Comparison of ENCODE assay signal across 8 mouse cellular contexts in the genomic region with DNA sequence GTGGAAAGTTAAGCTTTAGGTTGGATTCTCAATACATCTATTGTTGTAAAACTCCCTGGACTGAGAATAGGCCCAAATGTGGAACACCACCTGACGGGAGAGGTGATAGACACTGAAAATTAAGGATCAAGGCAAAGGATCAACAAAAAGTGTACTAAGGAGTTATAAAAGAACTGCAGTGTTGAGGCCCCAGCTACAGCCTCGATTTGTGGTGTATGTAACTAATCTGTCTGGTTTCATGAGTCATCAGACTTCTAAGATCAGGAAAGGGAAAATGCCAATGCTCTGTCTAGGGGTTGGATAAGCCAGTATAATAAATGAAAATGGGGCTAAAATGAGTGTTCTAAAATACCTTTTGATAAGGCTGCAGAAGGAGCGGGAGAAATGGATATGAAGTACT. TPM values are rescaled to one million over a fixed set of nuclear protein-coding genes. Genes with fewer than 3 reads are reported as not detected.
DNase-seq lines count a peak whose midpoint lies in the region; ATAC-seq and TF ChIP-seq lines count a peak whose summit lies in the region.

No protein-coding gene starts in this region.

- H3K36me3 ChIP-seq in heart, embryonic 12.5 days: peaks cover 4% of the 10 kb centered on the region; the same call in 1 of the 2 replicates
- peaks cover 6% of the 10 kb centered on the region for H3K36me3 ChIP-seq in ES-Bruce4 (ENCODE audit: control insufficient read depth, insufficient read depth, low read length, poor library complexity, severe bottlenecking)
- H3K36me3 ChIP-seq in forebrain, embryonic 12.5 days (replicated peaks): no peaks in the 10 kb centered on the region; the same call in 1 of the 2 replicates
- H3K36me3 ChIP-seq in liver, embryonic 16.5 days (ENCODE audit: control insufficient read depth, insufficient read depth): no peaks in the 10 kb centered on the region

- TF ChIP-seq POLR2A in ES-Bruce4 (IDR thresholded peaks at IDR 0.05; ENCODE audit: insufficient read depth, low read length): no peak

- H3K27me3 ChIP-seq in heart, embryonic 12.5 days (replicated peaks): no peaks in the 10 kb centered on the region
- no peaks in the 10 kb centered on the region for H3K27me3 ChIP-seq in ES-Bruce4 (ENCODE audit: control insufficient read depth, insufficient read depth, low read length, poor library complexity, severe bottlenecking)
- H3K27me3 ChIP-seq in forebrain, embryonic 12.5 days: no peaks in the 10 kb centered on the region
- H3K27me3 ChIP-seq in liver, embryonic 16.5 days (ENCODE audit: control insufficient read depth, insufficient read depth, low read depth, low read length): no peaks in the 10 kb centered on the region

- WGBS in heart, embryonic 12.5 days: 15% methylated on average over 3 of the region's 3 CpGs
- 30% methylated on average over 3 of the region's 3 CpGs for WGBS in forebrain, embryonic 12.5 days
- 13% methylated on average over 3 of the region's 3 CpGs for WGBS in liver, embryonic 16.5 days (ENCODE audit: insufficient replicate concordance)

- H3K4me1 ChIP-seq in heart, embryonic 12.5 days (replicated peaks): peaks cover 14% of the 10 kb centered on the region; the same call in 1 of the 2 replicates
- no peaks in the 10 kb centered on the region for H3K4me1 ChIP-seq in ES-Bruce4 (ENCODE audit: control insufficient read depth, insufficient read depth, low read length)
- peaks cover 31% of the 10 kb centered on the region for H3K4me1 ChIP-seq in forebrain, embryonic 12.5 days
- H3K4me1 ChIP-seq in liver, embryonic 16.5 days (ENCODE audit: control insufficient read depth, low read depth, low read length): peaks cover 22% of the 10 kb centered on the region

- peak overlapping the region; percentile 95 for H3K9ac ChIP-seq in heart, embryonic 12.5 days
- peak overlapping the region; percentile 93 for H3K9ac ChIP-seq in ES-Bruce4 (ENCODE audit: low read depth, poor library complexity, severe bottlenecking)
- H3K9ac ChIP-seq in forebrain, embryonic 12.5 days: peak overlapping the region; percentile 98
- H3K9ac ChIP-seq in liver, embryonic 16.5 days (ENCODE audit: low read depth, low read length): peak overlapping the region; percentile 92

- no peak for TF ChIP-seq CTCF in ES-Bruce4 (IDR thresholded peaks at IDR 0.05; ENCODE audit: low read depth, low read length)

- intact Hi-C loops in heart, postnatal 14 days (cut with DNase I): loop anchor here (5.0 kb wide), 1 partner anchor 37 kb away; no protein-coding TSS in a partner anchor

- peak overlapping the region; percentile 100 for H3K27ac ChIP-seq in heart, embryonic 12.5 days (ENCODE audit: poor library complexity, severe bottlenecking)
- peak overlapping the region; percentile 82 for H3K27ac ChIP-seq in ES-Bruce4 (ENCODE audit: insufficient read depth, low read length)
- H3K27ac ChIP-seq in forebrain, embryonic 12.5 days: peak overlapping the region; percentile 100; the same call in 1 of the 2 replicates
- H3K27ac ChIP-seq in liver, embryonic 16.5 days (ENCODE audit: low read length): peak overlapping the region; percentile 100

- H3K9me3 ChIP-seq in heart, embryonic 12.5 days (replicated peaks): no peaks in the 10 kb centered on the region
- H3K9me3 ChIP-seq in ES-Bruce4 (replicated peaks; ENCODE audit: control insufficient read depth, insufficient read depth, low read length, poor library complexity, severe bottlenecking): no peaks in the 10 kb centered on the region
- no peaks in the 10 kb centered on the region for H3K9me3 ChIP-seq in forebrain, embryonic 12.5 days
- no peaks in the 10 kb centered on the region for H3K9me3 ChIP-seq in liver, embryonic 16.5 days (replicated peaks; ENCODE audit: control insufficient read depth, low read length)

- H3K4me3 ChIP-seq in heart, embryonic 12.5 days: peak overlapping the region; percentile 76
- H3K4me3 ChIP-seq in ES-Bruce4 (ENCODE audit: low read depth, low read length): peak overlapping the region; percentile 80; the same call in 1 of the 2 replicates
- H3K4me3 ChIP-seq in forebrain, embryonic 12.5 days (replicated peaks): peak overlapping the region; percentile 88
- peak overlapping the region; percentile 90 for H3K4me3 ChIP-seq in liver, embryonic 16.5 days (ENCODE audit: low read depth, low read length)

- TF ChIP-seq EP300 in ES-Bruce4 (IDR thresholded peaks at IDR 0.05; ENCODE audit: insufficient read depth, low read depth, low read length): no peak

- ATAC-seq in heart, embryonic 12.5 days (ENCODE audit: insufficient number of reproducible peaks, low FRiP score): no peak
- no peak for ATAC-seq in forebrain, embryonic 12.5 days (ENCODE audit: low FRiP score)
- ATAC-seq in liver, embryonic 16.5 days (ENCODE audit: low read depth): no peak
- ATAC-seq in activated CD4-positive, CD25-positive, alpha-beta regulatory T cell, adult 4 months: no peak

- peak overlapping the region; percentile 92 for H3K4me2 ChIP-seq in heart, embryonic 12.5 days
- H3K4me2 ChIP-seq in forebrain, embryonic 12.5 days: peak overlapping the region; percentile 92
- peak overlapping the region; percentile 77 for H3K4me2 ChIP-seq in liver, embryonic 16.5 days (ENCODE audit: low read depth, low read length)

- no peak for DNase-seq in heart, postnatal 14 days
- no peak for DNase-seq in layer of hippocampus, postnatal 36 days
- DNase-seq in spleen, adult 18-20 months: no peak

RNA-seq across cellular contexts. Expression of gene Setd5, which starts 1.9 kb away (rescaled TPM):
- 61.0 and 62.9 TPM in 2 replicates for polyA plus RNA-seq in heart, embryonic 12.5 days (2016; fragmentation: Nextera tagmentation; extraction: Ambion mirVana)
- total RNA-seq in heart, postnatal 14 days (2021): 10 to 100 TPM; 54.2 to 55.8 TPM
- 228 and 233 TPM in 2 replicates for polyA plus RNA-seq in ES-Bruce4 (2011; ENCODE audit: insufficient read depth, insufficient read length, low read depth, missing spikeins)
- polyA plus RNA-seq in forebrain, embryonic 12.5 days (2016; fragmentation: Nextera tagmentation; extraction: Ambion mirVana): 63.9 and 64.1 TPM in 2 replicates
- polyA plus RNA-seq in liver, embryonic 16.5 days (2015; fragmentation: Nextera tagmentation; extraction: Ambion mirVana): 18.4 and 20.1 TPM in 2 replicates
- total RNA-seq in layer of hippocampus, postnatal 36 days (2021): 100 to 1,000 TPM; 103 to 117 TPM
- polyA plus RNA-seq in activated CD4-positive, CD25-positive, alpha-beta regulatory T cell, adult 4 months (2017; shearing (Covaris generic)): 10 to 100 TPM; 31.1 to 33.0 TPM

RNA-seq across cellular contexts. Expression of gene Thumpd3, which starts 29.2 kb away (rescaled TPM):
- polyA plus RNA-seq in heart, embryonic 12.5 days (2016; fragmentation: Nextera tagmentation; extraction: Ambion mirVana): 41.5 and 46.5 TPM in 2 replicates
- 10 to 100 TPM; 17.8 to 18.1 TPM for total RNA-seq in heart, postnatal 14 days (2021)
- polyA plus RNA-seq in ES-Bruce4 (2011; ENCODE audit: insufficient read depth, insufficient read length, low read depth, missing spikeins): 77.5 and 79.8 TPM in 2 replicates
- polyA plus RNA-seq in forebrain, embryonic 12.5 days (2016; fragmentation: Nextera tagmentation; extraction: Ambion mirVana): 66.5 and 68.4 TPM in 2 replicates
- 29.5 and 30.0 TPM in 2 replicates for polyA plus RNA-seq in liver, embryonic 16.5 days (2015; fragmentation: Nextera tagmentation; extraction: Ambion mirVana)
- total RNA-seq in layer of hippocampus, postnatal 36 days (2021): 10 to 100 TPM; 33.1 to 42.0 TPM
- 10 to 100 TPM; 88.0 to 94.9 TPM for polyA plus RNA-seq in activated CD4-positive, CD25-positive, alpha-beta regulatory T cell, adult 4 months (2017; shearing (Covaris generic))
